Mouse (Mus musculus) liver, adult 2 months (tissue): ENCODE measurements at regions not wholly inside any gene's neighbourhood (a gene's known extent, or its start where the extent isn't known, plus 50 kb on each side); places are given as distances from the start of the nearest gene placed in this dataset.

Experiments
- CTCF ChIP-seq: fragments of 200-500 bp; IDR thresholded peaks from 2 replicates; pipeline ENCODE4 v1.5.1; 2011; ENCODE audit warnings: low read depth, low read length, control low read depth
- POLR2A ChIP-seq: fragments of 200-500 bp; IDR thresholded peaks from 2 replicates; pipeline ENCODE4 v1.6.1; 2011; ENCODE audit warnings: low read length, control low read depth; ENCODE audit not compliant: insufficient read depth; ENCODE audit errors: extremely low read depth

DNA sequence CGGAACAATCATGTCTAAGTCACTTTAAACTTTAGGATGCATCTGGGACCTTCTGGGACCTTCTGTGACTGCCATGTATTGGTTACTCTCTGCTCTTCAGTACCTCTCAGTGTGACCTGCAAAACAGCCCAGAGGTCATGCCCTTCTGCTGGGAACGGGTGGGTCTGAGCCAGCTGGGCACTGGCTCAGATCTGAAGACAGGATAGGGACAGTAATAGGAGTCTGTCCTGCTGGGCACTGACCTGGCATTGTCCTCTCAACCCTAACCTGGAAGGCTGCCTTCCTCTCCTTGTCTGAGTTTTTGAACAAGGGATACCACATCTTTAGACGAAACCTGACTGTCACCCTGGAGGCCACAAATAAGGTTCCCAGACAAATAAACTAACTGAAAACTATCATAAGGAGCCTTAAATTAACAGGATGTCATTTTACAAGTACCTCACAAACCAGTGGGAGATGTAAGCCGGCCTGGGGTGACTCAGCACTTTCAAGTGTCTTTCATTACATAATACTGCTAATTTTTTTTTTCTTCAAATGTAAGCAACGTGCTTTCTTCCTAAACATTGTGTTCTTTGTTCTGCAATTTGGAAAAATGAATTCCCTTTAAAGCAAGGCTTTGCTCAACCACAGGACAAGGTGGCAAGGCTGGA, 306.4 kb upstream of the Dio3 start:
- no peak for TF ChIP-seq CTCF
- TF ChIP-seq POLR2A, result no peak
